Mouse (Mus musculus): ENCODE results near the gene Arhgef7.

The Arhgef7 gene

GRCm38 (mm10) chr8:11797729-11798479 lies 70.4 kb downstream of the Arhgef7 start:
- DNase-seq (ENCODE audit: low spot score) = no peak

DNA sequence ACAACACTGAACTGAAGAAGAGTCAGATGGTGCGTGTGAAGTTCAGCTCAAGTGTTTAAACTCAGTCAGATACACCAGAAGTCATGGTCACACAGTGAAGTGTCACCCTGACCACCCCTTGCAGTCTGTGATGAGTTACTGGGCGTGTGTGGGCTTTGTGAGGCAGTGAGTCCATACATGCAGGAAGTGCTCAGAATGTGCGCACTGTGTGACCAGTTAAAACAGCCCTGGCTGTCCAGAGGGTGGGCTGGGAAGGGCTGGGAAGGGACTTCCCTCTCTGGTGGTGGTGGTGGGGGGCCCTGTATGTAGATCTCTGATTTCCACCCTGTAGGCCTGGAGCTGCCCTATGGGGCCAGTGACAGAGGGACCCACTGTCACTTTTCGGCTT lies 71.0 kb downstream of the Arhgef7 start:
- no peak for DNase-seq (ENCODE audit: low spot score)

GRCm38 (mm10) chr8:11799098-11799497 lies 71.6 kb downstream of the Arhgef7 start:
- no peak for DNase-seq (ENCODE audit: low spot score)

- no peak for DNase-seq (ENCODE audit: low spot score)
Observed at GRCm38 (mm10) chr8:11800481-11800880, 73.0 kb downstream of the Arhgef7 start.

- DNase-seq (ENCODE audit: low spot score) = peak; percentile 26
Observed at GRCm38 (mm10) chr8:11801571-11801970, 74.0 kb downstream of the Arhgef7 start.

- DNase-seq (ENCODE audit: low spot score) = no peak
Observed at GRCm38 (mm10) chr8:11804914-11805313, 77.4 kb downstream of the Arhgef7 start.

DNA sequence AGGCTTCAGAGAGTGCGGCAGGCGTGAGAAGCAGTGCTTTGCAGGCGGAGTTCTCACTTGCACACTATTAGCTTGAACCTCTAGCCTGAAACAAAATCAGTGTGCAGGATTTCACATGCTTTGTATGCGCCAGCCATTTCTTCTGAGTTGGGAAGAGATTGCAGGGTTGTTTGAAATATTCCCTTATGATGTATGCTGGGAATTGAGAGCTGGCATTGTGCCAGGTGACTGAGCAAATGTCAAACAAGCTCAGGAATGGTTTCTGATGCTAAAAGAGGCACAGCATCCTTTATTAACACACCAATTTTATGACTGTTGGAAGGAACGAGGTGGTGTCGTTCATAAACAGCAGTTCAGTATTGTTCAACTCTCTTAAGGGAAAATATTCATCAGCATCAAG lies 78.7 kb downstream of the Arhgef7 start:
- no peak for DNase-seq (ENCODE audit: low spot score)

GRCm38 (mm10) chr8:11807361-11807760 lies 79.8 kb downstream of the Arhgef7 start:
- DNase-seq (ENCODE audit: low spot score) = no peak

DNA sequence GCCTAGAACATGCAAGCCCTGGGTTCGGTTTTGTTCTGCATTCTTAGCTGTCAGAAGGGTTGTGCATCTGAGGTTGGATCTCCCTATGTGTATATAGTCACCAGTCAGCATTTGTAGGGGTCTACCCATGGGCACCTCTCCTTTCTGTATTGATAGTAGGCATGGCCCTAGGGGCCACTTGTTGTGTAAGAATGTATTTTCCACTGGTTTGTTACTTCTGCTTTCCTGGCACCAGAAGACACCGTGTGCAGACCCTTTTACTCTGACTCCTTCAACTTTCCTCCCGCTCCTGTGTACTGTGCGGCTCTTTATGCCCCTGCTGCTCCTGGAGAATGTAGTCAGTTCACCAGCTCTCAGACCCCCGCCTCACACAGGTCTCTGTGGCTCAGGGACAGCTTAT lies 80.5 kb downstream of the Arhgef7 start:
- no peak for DNase-seq (ENCODE audit: low spot score)

- DNase-seq (ENCODE audit: low spot score) = no peak
Observed at GRCm38 (mm10) chr8:11810426-11810825, 82.9 kb downstream of the Arhgef7 start.

DNA sequence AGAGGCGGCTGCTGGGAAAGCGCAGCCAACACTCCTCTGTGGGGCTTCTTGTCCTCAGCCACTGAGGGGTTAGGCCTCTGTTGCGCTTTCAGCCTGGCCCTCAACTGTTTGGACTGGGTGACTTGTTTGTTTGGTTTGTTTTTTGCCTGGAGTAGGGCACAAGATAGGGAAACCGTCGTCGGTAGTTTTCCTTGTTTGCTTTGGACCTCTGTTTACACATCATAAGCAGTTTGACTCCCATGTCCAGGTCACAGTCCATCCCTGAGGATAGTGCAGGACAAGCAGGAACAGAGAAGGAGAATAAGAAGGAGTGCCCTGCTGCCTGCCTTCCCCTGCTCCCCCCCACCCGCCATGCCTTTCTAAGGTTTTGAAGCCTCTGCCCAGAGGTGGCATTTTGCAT lies 86.3 kb downstream of the Arhgef7 start:
- DNase-seq (ENCODE audit: low spot score) = peak; percentile 75

- DNase-seq (ENCODE audit: low spot score) = no peak
Observed at GRCm38 (mm10) chr8:11815206-11815605, 87.7 kb downstream of the Arhgef7 start.

DNA sequence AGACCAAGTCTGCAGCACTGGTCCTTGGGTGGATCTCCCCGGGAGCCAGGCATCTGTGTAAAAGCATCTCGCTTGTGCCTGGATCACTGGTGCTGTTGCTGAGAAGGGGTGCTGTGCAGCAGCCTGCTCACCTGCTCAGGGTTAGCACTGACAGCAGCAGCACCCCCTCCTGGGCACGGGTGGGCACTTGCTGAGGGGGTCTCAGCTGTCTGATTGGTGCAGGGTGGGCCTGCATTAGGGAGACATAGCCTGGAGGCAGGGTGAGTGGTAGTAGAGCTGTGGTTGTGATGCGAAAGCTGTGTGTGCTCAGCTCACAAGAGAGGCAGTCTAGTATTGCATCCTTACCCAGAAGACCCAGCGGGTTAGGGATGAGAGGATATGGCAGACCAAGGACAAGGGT lies 92.6 kb downstream of the Arhgef7 start:
- no peak for DNase-seq (ENCODE audit: low spot score)

GRCm38 (mm10) chr8:11820568-11820967 lies 93.0 kb downstream of the Arhgef7 start:
- DNase-seq (ENCODE audit: low spot score) = no peak

DNA sequence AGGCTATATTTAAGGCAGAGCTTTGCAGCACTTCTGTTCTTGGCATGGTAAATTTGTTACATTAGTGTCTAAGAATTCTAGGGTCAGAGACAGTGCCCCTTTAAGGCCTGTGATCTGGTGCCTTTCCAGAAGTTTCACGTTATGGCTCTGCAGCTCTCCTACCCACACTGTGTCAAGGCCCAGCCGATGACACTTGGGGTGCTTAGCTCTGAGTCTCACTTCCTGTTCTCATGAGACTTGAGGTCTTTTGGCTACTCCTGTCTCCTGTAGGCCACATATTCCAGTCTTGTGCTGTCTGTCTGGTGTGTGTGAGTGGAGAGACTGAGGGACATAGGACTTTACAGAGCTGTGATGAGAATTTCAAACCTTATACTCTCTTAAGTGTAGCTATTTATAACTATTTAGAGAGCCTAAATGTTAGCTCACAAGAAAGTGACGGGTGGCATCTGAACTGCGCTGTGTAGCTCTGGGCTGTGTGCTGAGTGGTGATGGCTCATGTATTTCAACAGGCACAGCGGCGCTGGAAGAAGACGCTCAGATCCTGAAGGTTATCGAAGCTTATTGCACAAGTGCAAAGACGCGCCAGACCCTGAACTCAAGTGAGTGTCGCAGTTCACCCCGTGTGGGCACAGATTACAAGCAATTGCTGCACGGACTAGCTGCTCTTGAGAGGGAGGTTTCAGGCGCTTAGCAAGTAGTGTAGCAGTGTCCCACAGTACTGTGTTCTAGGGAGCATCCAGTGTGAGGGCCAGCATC lies 94.1 kb downstream of the Arhgef7 start:
- DNase-seq (ENCODE audit: low spot score) = no peak

DNA sequence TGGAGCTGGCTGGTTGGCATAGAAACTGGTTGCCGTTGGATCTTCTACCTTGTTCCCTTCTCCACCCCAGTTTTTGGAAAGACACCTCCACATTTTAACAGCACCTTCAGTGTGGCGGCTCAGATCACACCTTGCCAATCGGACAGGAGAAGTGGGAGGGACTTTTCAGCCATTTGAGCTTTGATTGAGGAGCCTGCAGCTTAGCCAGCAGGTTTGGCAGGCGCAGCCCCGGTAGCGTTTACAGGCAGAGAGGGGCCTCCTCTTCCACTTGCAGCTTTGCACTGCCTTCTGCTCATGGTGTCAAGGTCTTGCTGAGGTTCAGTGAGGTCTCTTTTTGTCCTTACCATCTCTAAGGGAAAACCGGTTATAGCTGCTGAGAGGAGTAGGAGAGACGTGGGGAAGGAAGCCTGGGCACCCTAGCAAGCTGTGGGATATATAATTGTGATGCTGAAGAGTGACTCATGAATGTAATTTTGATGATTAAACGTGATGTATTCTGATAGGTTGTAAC lies 95.1 kb downstream of the Arhgef7 start:
- DNase-seq (ENCODE audit: low spot score) = no peak

GRCm38 (mm10) chr8:11825756-11826155 lies 98.2 kb downstream of the Arhgef7 start:
- no peak for DNase-seq (ENCODE audit: low spot score)

GRCm38 (mm10) chr8:11827312-11827711 lies 99.8 kb downstream of the Arhgef7 start:
- DNase-seq (ENCODE audit: low spot score) = no peak

DNA sequence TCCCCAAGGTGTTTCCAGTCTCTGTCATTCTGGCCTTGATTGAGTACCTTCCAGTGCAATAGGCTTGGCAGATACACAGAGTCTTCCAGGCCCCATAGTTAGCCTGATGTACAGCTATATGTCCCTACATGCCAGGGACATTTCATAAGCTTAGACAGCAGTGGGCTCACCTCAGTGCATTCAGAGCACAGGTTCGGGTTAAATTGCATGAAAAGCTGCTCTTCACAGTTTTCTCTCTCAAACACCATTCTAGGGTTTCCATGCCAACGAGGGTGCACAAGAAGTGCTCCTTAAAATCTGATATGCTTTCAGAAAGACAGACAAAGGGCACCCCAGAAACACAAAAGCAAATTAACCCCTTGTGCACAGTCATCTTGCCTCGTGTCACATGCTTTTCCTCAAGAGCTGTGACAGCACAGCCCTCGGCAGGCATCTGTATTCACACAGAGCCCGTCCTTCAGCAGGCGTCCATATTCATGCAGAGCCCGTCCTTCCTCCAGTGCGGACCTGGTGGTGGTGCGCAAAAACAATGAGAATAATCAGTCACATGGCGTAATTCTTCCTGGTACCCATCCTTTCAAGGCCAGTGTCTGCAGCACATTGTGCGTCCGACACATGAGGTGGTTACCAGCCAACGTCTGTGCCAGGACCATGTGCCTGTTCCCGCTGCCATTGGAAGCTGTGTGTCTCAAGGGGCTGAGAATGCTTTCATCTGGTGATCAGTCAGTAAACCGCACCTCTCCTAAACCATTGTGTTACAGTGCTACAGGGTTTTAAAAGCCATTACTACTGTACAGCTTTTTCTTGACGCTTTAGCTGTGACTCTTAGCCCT lies 102.9 kb downstream of the Arhgef7 start:
- no peak for DNase-seq (ENCODE audit: low spot score)

DNA sequence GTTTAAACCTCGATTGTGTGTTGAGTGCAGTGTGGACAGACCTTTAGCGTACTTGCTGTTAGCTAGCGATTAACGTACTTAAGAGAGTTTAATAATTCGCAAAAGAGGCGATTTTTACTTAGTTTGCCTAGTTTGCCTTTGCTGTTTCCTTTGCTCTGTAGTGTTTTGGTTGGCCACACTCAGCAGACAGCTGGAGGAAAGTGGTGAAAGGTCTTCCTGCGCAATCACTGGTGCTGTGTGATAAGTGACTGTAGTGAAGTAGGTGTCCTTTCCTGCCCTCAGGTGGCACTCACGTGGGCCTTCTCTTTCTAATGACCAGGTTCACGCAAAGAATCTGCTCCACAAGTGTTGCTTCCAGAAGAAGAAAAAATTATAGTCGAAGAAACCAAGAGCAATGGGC lies 103.7 kb downstream of the Arhgef7 start:
- peak; percentile 71 for DNase-seq (ENCODE audit: low spot score)

DNA sequence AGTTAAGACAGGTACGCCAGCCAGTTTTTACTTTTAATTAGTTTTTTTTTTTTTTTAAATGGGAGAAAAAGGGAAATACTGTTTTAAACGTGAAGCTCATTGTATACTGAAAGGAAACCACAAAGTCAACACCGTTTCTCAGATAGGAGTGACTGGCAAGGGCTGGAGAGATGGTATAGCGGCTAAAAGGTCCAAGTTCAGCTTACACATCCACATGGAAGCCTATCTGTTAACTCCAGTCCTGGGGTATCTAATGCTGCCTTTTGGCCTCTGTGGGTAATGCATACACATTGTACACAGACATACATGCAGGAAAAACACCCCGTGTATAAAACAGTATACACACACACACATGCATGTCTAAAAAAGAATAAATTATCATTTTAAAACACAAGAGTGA lies 104.4 kb downstream of the Arhgef7 start:
- DNase-seq (ENCODE audit: low spot score) = no peak

DNA sequence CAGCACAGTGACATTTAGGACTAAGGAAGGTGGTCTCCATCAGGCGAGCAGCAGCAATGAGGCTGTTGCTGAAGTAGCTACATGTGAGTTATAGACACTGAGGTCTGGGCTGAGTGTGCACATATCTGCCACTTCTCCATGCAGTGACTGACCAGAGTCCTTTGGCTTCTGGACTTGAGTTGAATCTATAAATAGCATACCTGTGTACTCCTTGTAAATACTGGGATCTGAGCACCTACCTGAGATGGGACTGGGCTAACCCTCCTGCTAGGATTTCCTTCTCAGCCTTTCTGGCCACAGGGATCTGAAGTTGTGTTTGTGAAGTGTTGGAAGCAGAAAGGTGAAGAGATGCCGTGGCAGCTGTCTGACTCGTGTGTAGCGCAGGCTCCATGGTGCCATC lies 105.6 kb downstream of the Arhgef7 start:
- no peak for DNase-seq (ENCODE audit: low spot score)

GRCm38 (mm10) chr8:11834200-11834599 lies 106.7 kb downstream of the Arhgef7 start:
- no peak for DNase-seq (ENCODE audit: low spot score)

All from yolk sac, embryonic 10.5 days (tissue).